Mouse (Mus musculus): ENCODE measurements around the gene Atf3.

Atf3 gene

GRCm38 (mm10) chr1:191226570-191226969, 8.7 kb upstream of the Atf3 start:
- no peak for DNase-seq

DNA sequence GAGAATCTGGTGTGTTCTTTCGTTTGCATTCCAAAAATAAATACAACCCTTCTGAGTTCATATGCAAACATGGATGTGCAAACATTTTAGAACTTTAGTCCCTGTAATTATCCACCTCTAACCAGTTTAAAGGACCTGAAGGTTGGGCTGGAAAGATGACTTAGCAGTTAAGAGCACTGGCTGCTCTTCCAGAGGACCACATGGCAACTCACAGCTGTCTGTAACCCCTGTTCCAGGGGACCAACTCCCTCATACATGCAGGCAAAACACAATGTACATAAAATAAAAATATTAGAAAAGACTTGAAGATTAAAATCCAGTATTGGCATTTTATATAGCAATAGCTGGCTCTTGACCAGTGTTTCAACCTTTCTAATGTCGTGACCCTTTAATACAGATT, 7.9 kb upstream of the Atf3 start:
- no peak for DNase-seq

GRCm38 (mm10) chr1:191224981-191225703, 7.3 kb upstream of the Atf3 start:
- no peak for DNase-seq

- DNase-seq: peak; percentile 96
These were observed 6.6 kb upstream of the Atf3 start for GRCm38 (mm10) chr1:191224302-191224980.

GRCm38 (mm10) chr1:191223930-191224301, 6.1 kb upstream of the Atf3 start:
- no peak for DNase-seq

DNA sequence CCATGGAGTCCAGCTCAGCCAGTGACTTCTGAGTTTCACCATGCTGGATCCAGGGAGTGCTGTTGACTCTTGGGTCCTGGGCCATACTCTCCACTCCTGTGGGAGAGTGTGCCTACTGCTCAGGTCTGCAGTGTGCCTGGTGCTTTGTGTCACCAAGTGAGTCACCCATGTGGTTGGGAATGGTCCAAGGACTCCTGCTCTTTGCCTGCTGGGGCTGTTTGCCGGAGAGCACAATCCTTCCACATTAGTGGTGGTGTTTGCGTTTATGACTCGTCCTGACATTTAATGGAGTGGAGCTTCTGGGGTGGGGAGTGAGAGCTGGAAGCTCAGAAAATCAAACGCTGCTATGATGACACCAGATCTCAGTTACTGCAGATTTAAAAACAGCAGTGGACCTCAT, 4.2 kb upstream of the Atf3 start:
- no peak for DNase-seq

DNA sequence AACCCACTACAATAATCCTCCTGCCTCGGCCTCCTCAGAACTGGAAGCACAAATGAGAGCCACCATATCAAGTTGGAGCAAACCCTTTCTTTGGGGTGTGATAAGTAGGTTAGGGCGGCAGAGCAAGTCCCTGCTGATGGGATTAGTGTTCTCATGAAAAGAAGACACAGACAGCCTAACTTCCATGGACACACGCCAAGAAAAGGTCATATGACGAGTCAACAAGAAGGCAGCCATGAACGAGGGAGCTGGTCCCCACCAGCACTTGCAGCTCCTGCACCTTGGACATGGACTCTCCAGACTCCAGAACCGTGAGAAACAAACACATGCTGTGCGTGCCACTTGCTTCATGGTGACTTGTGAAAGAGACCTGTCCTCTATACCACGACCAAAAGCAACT, 2.7 kb upstream of the Atf3 start:
- no peak for DNase-seq

GRCm38 (mm10) chr1:191219748-191220147, 1.9 kb upstream of the Atf3 start:
- DNase-seq: no peak

DNA sequence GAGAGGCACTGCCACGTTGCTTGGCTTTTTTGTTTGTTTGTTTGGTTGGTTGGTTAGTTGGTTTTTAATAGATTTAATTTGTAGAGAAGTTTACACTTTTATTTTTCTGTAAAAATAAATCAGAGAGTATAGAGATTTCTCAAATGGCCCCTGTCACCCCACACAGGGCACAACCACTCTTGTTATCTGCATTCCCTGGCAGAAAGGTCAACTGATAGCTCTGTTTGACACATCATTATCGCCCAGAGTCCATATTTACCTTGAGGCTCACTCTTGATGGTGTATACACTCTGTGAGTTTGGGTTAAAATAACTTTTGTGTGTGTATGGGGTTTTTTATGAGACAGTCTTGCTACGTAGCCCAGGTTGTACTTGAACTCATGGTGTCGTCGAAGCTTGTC, 744 bp upstream of the Atf3 start:
- DNase-seq: no peak

DNA sequence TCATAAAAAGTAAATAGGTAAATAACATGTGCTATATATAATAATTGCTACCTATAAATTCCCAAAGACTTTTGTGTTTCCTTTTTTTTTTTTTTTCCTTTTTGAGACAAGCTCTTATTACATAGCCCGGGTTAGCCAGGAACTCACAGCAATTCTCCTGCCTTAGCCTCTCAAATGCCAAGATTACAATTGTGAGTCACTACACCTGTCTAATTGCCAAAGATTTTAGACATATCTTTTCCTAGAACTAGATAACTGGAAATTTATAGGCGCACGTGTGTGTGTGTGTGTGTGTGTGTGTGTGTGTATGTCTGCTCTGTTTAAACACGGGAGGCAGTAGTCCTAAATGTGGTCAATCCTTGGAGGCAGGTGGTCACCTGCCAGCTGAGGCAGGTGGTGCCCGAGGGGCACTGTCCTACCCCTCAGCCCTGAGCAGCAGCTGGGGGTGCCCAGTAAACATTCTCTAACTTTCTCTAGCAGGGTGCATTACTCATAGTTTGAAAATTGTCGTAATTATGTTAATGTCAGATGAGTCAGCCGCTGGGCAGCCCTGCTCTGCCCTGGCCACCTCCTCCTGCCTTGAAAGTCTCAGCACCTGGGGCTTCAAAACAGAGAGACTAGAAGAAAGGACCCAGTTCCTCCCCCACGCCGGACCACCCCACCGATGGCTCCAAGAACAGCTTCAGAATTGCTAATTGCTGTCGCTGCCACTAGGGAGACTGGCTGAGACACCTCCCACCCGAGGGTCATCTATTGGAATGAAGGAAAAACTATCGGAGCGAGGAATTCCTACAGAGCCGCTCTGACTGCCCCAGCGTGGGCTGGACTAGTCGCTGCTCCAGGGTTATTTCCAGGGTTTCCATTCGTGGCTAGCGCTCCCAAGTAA, 1.8 kb downstream of the Atf3 start:
- no peak for DNase-seq

DNA sequence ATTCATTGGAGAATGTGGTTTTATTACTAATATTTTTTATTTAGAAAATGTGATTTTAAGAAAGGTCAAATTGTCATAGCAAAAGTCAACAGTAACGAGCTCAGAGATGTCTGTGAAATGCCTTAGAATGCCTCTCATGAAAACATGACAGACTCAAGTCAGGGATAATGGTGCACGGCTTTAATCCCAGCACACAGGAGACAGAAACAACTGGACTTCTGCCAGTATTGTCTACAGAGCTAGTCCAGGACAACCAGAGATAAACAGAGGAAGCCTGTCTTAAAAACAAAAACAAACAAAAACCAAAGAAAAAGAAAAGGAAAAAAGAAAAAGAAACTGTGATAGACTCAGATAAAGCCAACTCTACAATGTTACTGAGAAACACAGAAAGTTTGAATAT, 6.7 kb downstream of the Atf3 start:
- DNase-seq: no peak

- no peak for DNase-seq
These were observed 12.0 kb downstream of the Atf3 start for GRCm38 (mm10) chr1:191205791-191206190.

DNA sequence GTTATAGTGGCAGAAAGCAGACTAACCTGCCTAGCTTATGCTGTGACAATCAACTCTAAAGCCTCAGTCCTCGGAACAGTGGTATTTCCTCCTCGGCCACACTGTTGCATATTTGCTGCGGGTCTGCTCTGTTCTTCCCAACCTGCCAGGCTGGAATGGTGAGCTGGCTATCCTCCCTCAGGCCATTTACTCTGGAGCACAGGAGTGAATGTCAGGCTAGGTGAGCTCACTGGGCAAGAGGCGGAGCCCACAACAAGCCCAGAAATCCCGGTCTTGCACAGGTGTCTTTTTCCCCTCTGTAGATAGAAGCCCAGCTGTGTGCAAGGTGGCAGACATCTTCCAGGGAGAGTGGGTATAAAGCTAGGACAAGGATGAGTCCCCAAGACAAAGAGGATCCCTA, 13.0 kb downstream of the Atf3 start:
- no peak for DNase-seq

- no peak for DNase-seq
These were observed 14.3 kb downstream of the Atf3 start for GRCm38 (mm10) chr1:191203496-191203895.

GRCm38 (mm10) chr1:191202208-191202952, 15.5 kb downstream of the Atf3 start:
- no peak for DNase-seq

DNA sequence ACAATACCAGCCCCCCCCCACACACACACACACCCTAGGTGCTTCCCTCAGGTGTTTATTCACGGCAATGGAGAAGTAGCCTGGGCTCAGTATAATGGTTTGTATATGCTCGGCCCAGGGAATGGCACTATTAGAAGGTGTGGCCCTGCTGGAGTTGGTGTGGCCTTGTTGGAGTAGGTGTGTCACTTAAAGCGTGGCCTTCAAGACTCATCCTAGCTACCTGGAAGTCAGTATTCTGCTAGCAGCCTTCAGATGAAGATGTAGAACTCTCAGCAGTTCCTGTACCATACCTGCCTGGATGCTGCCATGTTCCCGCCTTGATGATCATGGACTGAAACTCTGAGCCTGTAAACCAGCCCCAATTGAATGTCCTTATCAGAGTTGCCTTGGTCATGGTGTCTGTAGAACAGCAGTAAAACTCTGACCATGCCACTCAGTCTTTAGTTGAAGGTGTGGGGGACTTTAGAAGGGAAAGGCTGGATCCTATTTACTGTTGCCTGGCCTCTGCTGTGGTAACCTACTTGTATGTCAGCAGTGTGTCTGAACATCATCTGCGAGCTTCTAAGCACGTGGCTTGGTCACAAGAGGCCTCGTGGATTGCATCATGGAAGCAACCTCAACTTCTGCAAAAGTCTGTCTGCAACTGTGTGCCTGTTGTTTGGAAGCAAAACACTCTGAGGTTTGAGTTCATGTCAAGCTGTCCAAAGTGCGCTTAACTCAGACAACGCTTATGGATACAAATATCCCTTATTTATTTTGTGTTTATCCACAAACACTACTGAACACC, 16.8 kb downstream of the Atf3 start:
- no peak for DNase-seq

DNA sequence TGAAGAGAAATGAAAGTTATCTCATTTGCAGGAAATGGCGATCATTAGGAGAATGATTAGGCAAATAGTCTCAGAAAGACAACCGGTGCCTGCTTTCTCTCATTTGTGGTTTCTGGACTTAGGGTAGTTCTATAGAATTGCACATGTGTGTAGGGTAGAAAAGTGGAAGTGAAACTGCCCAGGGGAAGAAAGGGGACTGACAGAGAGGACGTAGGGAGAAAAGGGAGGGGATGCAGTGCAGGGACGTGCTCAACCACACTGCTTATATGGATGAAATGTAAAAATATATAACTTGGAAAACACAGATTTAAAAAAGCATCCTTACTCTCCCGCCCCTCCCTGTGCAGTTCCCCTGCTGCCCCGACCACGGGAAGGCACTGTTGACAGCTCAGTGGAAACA, 19.9 kb downstream of the Atf3 start:
- no peak for DNase-seq

GRCm38 (mm10) chr1:191196016-191196415, 21.8 kb downstream of the Atf3 start:
- DNase-seq: no peak

- peak; percentile 48 for DNase-seq
These were observed 24.0 kb downstream of the Atf3 start for GRCm38 (mm10) chr1:191193657-191194424.

- DNase-seq: no peak
These were observed 25.1 kb downstream of the Atf3 start for GRCm38 (mm10) chr1:191192751-191193150.

GRCm38 (mm10) chr1:191192213-191192612, 25.6 kb downstream of the Atf3 start:
- DNase-seq: no peak
